Mouse (Mus musculus) adrenal gland, postnatal 14 days (tissue): Measurements from ENCODE around the gene Vamp4. TPM values are rescaled to one million over a fixed set of nuclear protein-coding genes. Genes with fewer than 3 reads are reported as not detected.
A peak's percentile ranks its signal among the peaks of the same experiment; 100 is the strongest.

Source experiments
- DNase-seq: peaks from one replicate; pipeline ENCODE4 v3.0.0; 2021; ENCODE audit warnings: mixed read lengths
- total RNA-seq: library from RNA; stranded (reverse); gene quantifications from 2 replicates; pipeline ENCODE4 v1.2.3, GENCODE M21; 2021

Gene Vamp4
- total RNA-seq, 1 experiment from 2014 or later, result 30.9 TPM

- DNase-seq, result peak; percentile 21
Measured at GRCm38 (mm10) chr1:162646083-162646686, 75.9 kb downstream of the Vamp4 start.

GRCm38 (mm10) chr1:162648416-162648815 lies 78.1 kb downstream of the Vamp4 start:
- DNase-seq, result no peak

Other genes starting within 250 kb of the Vamp4 start
- gene Dnm3, start 92.5 kb upstream of the Vamp4 start, total RNA-seq, result 10.4 and 17.0 TPM in 2 replicates
- gene Mettl13, start 22.0 kb upstream of the Vamp4 start, total RNA-seq, result 16.8 and 17.3 TPM in 2 replicates
- gene Myoc, start 68.6 kb downstream of the Vamp4 start, total RNA-seq, result 0.74 and 0.83 TPM in 2 replicates
- gene Myocos, start 87.7 kb downstream of the Vamp4 start, total RNA-seq, result not detected in 2 replicates
- 161 and 178 TPM in 2 replicates for gene Prrc2c, start 170.0 kb downstream of the Vamp4 start, total RNA-seq
- 0.86 and 3.1 TPM in 2 replicates for gene Fmo4, start 243.5 kb downstream of the Vamp4 start, total RNA-seq